Mouse (Mus musculus): ENCODE data around the gene AC170998.1. TPM values are rescaled to one million over a fixed set of nuclear protein-coding genes. Genes with fewer than 3 reads are reported as not detected.

Gene AC170998.1
- polyA plus RNA-seq, 2 experiments = 0.26 to 1.9 TPM

GRCm38 (mm10) chr17:28693086-28693485 is 32.8 kb upstream of the AC170998.1 start:
- no peak for ATAC-seq (ENCODE audit: low FRiP score, low read depth)
- DNase-seq (ENCODE audit: low spot score) = no peak
- Histone ChIP-seq H3K27me3 (ENCODE audit: control insufficient read depth, insufficient read depth, low read length) (0 out of 2 replicates have a peak, but pooled peaks cover 3% of the 10 kb centered on the region), H3K27ac (replicated peaks; ENCODE audit: low read depth, low read length) (no peak overlapping the region), H3K9ac (ENCODE audit: low read depth, low read length, severe bottlenecking) (peak overlapping the region; percentile 91), H3K9me3 (ENCODE audit: control insufficient read depth, low read length) (no peaks in the 10 kb centered on the region), H3K4me1 (ENCODE audit: control insufficient read depth, insufficient read depth, low read length) (peaks cover 17% of the 10 kb centered on the region), H3K36me3 (ENCODE audit: control insufficient read depth, insufficient read depth, low read length) (no peaks in the 10 kb centered on the region), H3K4me3 (replicated peaks; ENCODE audit: low read length) (peak overlapping the region; percentile 98), H3K4me2 (replicated peaks; ENCODE audit: low read depth, low read length, severe bottlenecking) (peak overlapping the region; percentile 77)
- WGBS = 41% methylated on average over 3 of the region's 3 CpGs
- TF ChIP-seq POLR2A (IDR thresholded peaks at IDR 0.05; ENCODE audit: borderline replicate concordance, extremely low read depth, insufficient read depth, insufficient read length) = no peak

GRCm38 (mm10) chr17:28694078-28694477 is 31.8 kb upstream of the AC170998.1 start:
- Histone ChIP-seq H3K4me3 (replicated peaks; ENCODE audit: low read length) (no peak overlapping the region), H3K27me3 (ENCODE audit: control insufficient read depth, insufficient read depth, low read length) (0 out of 2 replicates have a peak, but pooled peaks cover 2% of the 10 kb centered on the region), H3K9me3 (ENCODE audit: control insufficient read depth, low read length) (no peaks in the 10 kb centered on the region), H3K36me3 (ENCODE audit: control insufficient read depth, insufficient read depth, low read length) (no peaks in the 10 kb centered on the region), H3K9ac (ENCODE audit: low read depth, low read length, severe bottlenecking) (no peak overlapping the region), H3K4me2 (replicated peaks; ENCODE audit: low read depth, low read length, severe bottlenecking) (no peak overlapping the region), H3K4me1 (ENCODE audit: control insufficient read depth, insufficient read depth, low read length) (peaks cover 17% of the 10 kb centered on the region), H3K27ac (replicated peaks; ENCODE audit: low read depth, low read length) (no peak overlapping the region)
- no peak for TF ChIP-seq POLR2A (IDR thresholded peaks at IDR 0.05; ENCODE audit: borderline replicate concordance, extremely low read depth, insufficient read depth, insufficient read length)
- ATAC-seq (ENCODE audit: low FRiP score, low read depth) (no peak), DNase-seq (ENCODE audit: low spot score) (no peak)
- WGBS = 80% methylated on average over 2 of the region's 2 CpGs

- peaks cover 12% of the 10 kb centered on the region for H3K4me1 ChIP-seq (ENCODE audit: control insufficient read depth, insufficient read depth, low read length)
Observed at GRCm38 (mm10) chr17:28694832-28695231, 31.1 kb upstream of the AC170998.1 start.

GRCm38 (mm10) chr17:28696641-28697040 is 29.2 kb upstream of the AC170998.1 start:
- 37% methylated on average over 2 of the region's 2 CpGs for WGBS
- Histone ChIP-seq H3K27ac (replicated peaks; ENCODE audit: low read depth, low read length) (no peak overlapping the region), H3K9me3 (ENCODE audit: control insufficient read depth, low read length) (no peaks in the 10 kb centered on the region), H3K9ac (ENCODE audit: low read depth, low read length, severe bottlenecking) (no peak overlapping the region), H3K27me3 (ENCODE audit: control insufficient read depth, insufficient read depth, low read length) (no peaks in the 10 kb centered on the region), H3K4me2 (replicated peaks; ENCODE audit: low read depth, low read length, severe bottlenecking) (no peak overlapping the region), H3K4me3 (replicated peaks; ENCODE audit: low read length) (no peak overlapping the region), H3K4me1 (ENCODE audit: control insufficient read depth, insufficient read depth, low read length) (peaks cover 11% of the 10 kb centered on the region), H3K36me3 (ENCODE audit: control insufficient read depth, insufficient read depth, low read length) (no peaks in the 10 kb centered on the region)
- TF ChIP-seq POLR2A (IDR thresholded peaks at IDR 0.05; ENCODE audit: borderline replicate concordance, extremely low read depth, insufficient read depth, insufficient read length) = no peak
- no peak for DNase-seq (ENCODE audit: low spot score)
- ATAC-seq (ENCODE audit: low FRiP score, low read depth) = no peak

More at GRCm38 (mm10) chr17:28694832-28695231, 31.1 kb upstream of the AC170998.1 start:
- H3K4me2 ChIP-seq (replicated peaks; ENCODE audit: low read depth, low read length, severe bottlenecking) = no peak overlapping the region
- H3K27ac ChIP-seq (replicated peaks; ENCODE audit: low read depth, low read length) = no peak overlapping the region
- H3K9me3 ChIP-seq (ENCODE audit: control insufficient read depth, low read length) = no peaks in the 10 kb centered on the region
- no peaks in the 10 kb centered on the region for H3K27me3 ChIP-seq (ENCODE audit: control insufficient read depth, insufficient read depth, low read length)
- no peak for ATAC-seq (ENCODE audit: low FRiP score, low read depth)
- H3K36me3 ChIP-seq (ENCODE audit: control insufficient read depth, insufficient read depth, low read length) = no peaks in the 10 kb centered on the region
- TF ChIP-seq POLR2A (IDR thresholded peaks at IDR 0.05; ENCODE audit: borderline replicate concordance, extremely low read depth, insufficient read depth, insufficient read length) = no peak
- H3K4me3 ChIP-seq (replicated peaks; ENCODE audit: low read length) = no peak overlapping the region
- 60% methylated on average over 4 of the region's 4 CpGs for WGBS
- no peak overlapping the region for H3K9ac ChIP-seq (ENCODE audit: low read depth, low read length, severe bottlenecking)
- no peak for DNase-seq (ENCODE audit: low spot score)

GRCm38 (mm10) chr17:28697290-28698195 is 28.3 kb upstream of the AC170998.1 start:
- WGBS = 75% methylated on average over 13 of the region's 13 CpGs
- ATAC-seq (ENCODE audit: low FRiP score, low read depth) (no peak), DNase-seq (ENCODE audit: low spot score) (no peak)
- no peaks in the 10 kb centered on the region for H3K36me3 ChIP-seq (ENCODE audit: control insufficient read depth, insufficient read depth, low read length)
- H3K9me3 ChIP-seq (ENCODE audit: control insufficient read depth, low read length) = no peaks in the 10 kb centered on the region
- no peaks in the 10 kb centered on the region for H3K27me3 ChIP-seq (ENCODE audit: control insufficient read depth, insufficient read depth, low read length)
- H3K4me1 ChIP-seq (ENCODE audit: control insufficient read depth, insufficient read depth, low read length) = peaks cover 11% of the 10 kb centered on the region
- H3K9ac ChIP-seq (ENCODE audit: low read depth, low read length, severe bottlenecking) = no peak overlapping the region
- H3K4me2 ChIP-seq (replicated peaks; ENCODE audit: low read depth, low read length, severe bottlenecking) = no peak overlapping the region
- no peak overlapping the region for H3K27ac ChIP-seq (replicated peaks; ENCODE audit: low read depth, low read length)
- no peak for TF ChIP-seq POLR2A (IDR thresholded peaks at IDR 0.05; ENCODE audit: borderline replicate concordance, extremely low read depth, insufficient read depth, insufficient read length)
- no peak overlapping the region for H3K4me3 ChIP-seq (replicated peaks; ENCODE audit: low read length)
